Mouse (Mus musculus) common myeloid progenitor, adult 5-6 weeks (primary cell): ENCODE measurements around the gene Adamtsl3. TPM values are rescaled to one million over a fixed set of nuclear protein-coding genes. Genes with fewer than 3 reads are reported as not detected.

ENCODE experiments used
- ATAC-seq: replicated peaks from 2 replicates; pipeline ENCODE4 v1.8.0; 2016; ENCODE audit warnings: low read depth, mild to moderate bottlenecking, moderate TSS enrichment, inconsistent platforms; ENCODE audit not compliant: poor library complexity, severe bottlenecking
- total RNA-seq: library from RNA; stranded (forward); fragments of 200-1000, 187-1606 nt; gene quantifications from 2 replicates; pipeline ENCODE4 v1.2.3, GENCODE M21; 2017

The Adamtsl3 gene
- total RNA-seq, 1 experiment from 2014 or later = not detected

DNA sequence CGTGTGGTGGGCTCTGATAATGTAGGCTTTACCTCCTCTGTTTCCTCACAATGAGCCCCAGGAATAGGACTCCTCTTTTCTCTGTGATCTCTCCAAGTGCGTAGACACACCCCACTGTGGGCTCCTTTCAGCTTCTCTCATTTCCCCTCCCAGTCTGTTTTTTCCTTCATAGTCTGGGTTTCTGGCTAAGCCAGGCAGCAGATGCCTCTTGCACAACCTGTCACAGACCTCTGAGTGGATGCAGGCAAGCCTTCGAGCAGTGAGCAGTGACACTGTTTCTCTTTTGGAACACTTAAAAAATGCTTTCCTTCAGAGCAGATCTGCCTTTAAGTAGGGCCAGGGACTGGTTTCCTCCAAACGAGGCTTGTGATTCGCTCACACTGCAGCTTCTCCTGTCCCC is 24.2 kb downstream of the Adamtsl3 start:
- peak; percentile 73 for ATAC-seq

DNA sequence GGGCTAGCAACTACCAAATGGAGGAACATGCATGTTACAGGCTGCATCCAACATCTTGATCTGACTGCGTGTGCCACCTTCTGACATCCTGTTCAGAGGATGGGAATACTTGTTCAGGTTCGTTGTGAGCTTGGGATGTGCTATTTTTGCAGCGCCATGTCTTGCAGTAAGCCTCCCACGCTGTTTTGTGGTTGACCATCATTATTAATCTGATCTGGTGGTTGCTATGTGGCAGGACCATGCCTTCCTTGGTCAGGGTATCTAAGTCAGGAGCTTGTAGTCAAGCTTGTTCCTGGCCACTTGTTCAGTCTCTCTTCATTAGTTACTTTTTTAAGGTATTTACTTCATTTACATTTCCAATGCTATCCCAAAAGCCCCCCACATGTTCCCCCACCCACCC is 24.7 kb downstream of the Adamtsl3 start:
- ATAC-seq = peak; percentile 57

DNA sequence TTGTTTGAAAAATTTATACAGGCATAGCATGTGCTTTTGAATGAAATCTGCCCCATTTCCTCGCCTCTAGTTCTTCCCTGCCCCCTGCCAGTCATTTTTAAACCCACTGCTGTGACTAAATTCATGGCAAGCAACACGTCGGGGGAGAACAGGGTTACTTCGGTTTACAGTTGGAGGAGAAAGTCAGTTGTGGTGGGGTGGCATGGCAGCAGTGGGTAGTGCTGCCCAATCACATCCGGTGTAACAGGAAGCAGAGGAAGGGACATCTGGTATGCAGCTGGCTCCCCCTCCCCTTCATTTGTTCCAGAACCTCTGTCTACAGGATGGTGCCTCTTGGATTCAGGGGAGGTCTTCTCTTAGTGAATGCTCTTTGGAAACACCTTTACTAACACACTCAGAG is 25.6 kb downstream of the Adamtsl3 start:
- ATAC-seq = peak; percentile 65

DNA sequence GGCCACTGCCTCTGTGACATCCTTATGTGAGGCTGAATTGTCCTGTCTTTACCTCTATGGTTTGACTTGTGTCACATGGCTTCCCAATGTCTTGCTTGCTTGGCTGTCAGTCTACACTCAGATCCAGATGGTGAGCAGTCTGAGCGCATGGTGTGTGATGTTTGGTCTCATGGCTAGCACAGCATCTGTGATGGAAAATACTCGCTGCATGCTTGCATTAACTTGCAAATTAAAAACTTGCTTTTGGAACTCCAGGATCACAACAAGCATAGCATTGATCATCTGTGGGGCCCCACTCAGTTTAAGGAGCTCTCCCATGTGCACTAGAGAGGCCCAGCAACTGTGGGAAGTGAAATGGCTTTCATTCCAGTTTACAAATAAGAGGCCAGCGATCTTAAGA is 29.1 kb downstream of the Adamtsl3 start:
- ATAC-seq = no peak

DNA sequence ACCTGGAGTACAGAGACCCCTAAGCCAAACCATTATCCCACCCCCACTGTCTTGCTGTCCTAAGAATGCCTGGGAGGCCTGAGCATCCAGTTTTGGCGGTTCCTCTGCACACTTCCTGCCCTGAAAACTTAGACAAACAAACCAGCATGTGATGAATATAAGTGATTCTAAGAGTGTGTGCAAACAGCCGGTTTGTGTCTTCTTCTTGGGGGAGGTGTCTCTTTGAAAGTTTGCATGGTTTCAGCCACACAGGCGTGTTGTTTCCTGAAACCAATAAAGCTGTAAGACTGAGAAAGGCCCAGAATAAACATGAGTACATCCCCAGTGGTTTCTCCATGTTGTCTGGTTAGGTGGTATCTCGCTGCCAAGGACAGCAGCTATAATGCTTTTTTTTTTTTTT is 30.6 kb downstream of the Adamtsl3 start:
- ATAC-seq = no peak

DNA sequence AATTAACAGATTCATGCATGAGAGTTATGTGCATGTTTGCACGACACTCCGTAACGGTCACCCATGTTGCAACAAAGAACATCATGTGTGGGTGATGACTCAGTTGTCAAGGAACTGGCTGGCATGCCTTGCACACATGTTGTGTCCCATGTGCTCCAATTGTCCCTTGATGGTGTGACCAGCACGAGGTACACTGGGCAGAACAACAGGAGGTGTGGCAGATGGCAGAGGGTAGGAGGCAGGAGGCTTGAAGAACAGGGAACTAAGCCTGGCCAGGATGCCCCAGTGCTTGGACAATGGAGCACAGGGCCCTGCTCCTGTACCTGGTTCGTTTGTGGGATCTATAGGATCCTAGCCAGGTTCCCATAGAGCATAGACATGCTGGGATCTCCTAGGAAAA is 31.0 kb downstream of the Adamtsl3 start:
- no peak for ATAC-seq

DNA sequence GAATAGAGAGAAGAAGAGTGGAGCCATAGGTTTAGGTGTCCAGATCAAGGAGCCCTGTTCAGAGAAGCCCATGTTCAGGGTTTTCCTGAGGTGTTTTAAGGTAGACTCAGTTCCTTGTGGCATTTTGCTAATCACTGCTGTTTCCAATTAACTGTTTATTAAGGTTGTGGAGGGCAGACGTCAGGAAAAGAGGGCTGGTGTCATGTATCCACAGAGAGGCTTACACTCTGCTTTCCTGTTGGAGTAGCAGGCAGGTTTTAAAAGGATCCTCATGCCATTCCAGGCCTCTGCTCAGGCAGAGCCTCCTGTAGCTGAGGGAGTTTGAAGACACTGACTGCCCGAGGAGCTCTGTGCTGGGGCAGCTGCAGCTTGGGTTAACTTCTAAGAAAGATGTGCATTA is 32.6 kb downstream of the Adamtsl3 start:
- no peak for ATAC-seq

DNA sequence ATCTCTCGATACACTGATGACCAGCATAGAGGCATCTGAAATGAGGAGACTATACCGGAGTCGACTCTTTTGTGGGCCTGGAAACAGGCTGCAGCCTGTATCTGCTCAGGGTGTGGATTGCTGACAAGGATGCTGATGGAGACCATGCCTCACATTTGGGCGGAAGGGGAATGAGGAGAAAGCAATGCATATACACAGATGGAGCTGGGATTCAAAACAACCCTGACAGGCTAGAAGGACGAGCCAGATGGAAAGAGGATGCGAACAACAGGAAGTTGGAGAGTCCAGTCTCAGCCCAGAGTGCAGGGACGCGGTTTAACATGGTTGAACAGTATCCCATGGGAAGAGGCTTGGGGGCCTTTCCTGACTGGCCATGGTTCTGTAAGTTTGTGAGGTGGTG is 34.6 kb downstream of the Adamtsl3 start:
- ATAC-seq = no peak

DNA sequence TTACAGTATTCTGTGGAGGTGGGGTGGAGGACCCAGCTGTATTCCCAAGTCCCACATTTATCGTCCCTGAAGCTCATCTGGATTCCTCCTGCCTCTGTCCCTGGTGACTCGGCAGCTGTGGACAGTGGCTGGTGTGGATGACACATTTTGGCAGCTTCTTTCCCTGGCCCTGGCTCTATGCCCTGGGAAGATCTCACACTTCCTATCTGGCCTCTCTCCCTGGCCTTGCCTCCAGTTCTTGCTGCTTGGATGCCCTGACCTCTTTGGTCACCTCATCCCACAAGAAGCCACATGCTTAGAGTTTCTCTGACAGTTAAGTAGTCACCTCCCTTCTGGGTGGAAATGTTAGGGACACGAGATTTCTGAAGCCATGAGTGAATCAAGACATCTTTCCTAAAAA is 35.9 kb downstream of the Adamtsl3 start:
- no peak for ATAC-seq

DNA sequence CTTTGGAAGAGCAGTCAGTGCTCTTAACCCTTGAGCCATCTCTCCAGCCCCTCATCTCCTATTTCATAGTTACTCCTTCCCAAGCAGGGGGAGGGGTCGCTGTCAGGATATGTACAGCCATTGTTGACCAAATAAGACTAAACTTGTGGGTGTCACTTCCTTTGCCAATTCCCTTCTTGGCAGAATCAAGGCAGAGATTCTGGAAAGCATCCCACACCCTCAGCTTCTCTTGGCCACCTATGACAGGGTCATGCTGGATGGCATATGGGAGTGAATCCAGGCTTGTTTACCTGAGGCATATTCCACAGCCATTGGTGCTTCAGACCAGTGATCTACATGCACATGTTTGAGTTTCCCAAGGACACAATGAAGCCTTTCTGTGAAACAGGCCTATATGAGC is 42.8 kb downstream of the Adamtsl3 start:
- no peak for ATAC-seq

DNA sequence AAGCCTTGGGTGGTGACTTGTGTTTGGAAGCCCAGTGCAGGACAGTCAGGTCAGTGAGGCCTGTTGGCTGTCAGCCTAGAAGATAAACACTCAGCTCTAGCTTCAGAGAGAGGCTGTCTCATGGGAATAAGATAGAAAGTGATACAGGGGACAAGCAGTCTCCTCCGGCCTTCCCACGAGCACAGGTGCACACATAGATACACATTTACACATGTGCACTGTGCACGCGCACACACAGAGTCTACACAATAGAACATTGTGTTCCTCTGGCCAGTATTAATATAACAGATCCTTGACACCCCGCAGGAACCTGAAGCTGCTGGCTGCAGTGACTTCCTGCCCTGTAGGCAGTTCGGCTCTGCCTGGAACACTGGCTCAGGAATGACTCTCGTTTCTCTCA is 44.3 kb downstream of the Adamtsl3 start:
- ATAC-seq = no peak

DNA sequence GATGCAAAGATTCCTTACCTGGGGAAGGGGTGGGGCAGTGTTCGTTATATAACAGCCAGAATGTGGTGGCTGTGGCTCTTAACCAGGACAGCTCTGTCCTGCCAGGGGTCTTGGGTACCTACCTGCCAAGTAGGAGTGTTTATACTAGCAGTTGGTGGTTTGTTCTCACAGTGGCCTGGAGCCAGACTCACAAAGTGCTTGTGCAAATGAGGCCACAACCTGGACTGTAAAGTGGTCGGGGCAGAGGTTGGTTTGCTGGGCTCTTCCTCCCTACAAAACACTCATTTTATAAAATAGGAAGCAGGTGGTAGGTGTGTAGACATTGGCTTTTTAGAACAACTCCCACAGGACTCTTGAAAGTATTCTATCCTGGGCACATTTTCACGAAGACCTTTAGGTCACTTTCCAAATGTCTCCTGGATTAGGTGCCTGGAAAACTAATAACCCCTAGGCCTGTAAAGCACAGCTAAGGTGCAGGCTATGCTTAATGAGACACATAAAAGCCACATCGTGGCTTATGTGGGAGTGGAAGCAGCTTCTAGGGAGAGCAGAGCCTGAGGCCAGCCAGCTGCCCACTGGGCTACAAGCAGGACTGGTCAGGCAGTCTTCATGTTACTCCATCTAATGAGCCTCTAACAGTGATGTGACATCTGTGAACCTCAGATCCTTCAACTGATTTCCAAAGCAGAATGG is 47.5 kb downstream of the Adamtsl3 start:
- no peak for ATAC-seq

DNA sequence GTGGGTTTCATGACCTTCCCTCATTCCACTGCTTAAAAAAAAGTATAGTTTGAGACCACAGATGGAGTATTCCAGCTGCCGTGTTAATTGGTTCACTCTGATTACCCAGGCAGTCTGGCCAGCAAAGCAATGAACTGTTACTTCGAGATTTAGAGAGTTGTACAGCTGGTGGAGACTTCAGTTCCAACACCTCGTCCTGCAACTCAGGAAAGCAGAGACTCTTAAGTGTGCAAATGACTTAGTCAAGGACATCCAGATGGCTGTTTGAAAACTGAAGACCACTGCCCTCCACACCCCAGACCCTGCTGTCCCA is 48.0 kb downstream of the Adamtsl3 start:
- no peak for ATAC-seq

DNA sequence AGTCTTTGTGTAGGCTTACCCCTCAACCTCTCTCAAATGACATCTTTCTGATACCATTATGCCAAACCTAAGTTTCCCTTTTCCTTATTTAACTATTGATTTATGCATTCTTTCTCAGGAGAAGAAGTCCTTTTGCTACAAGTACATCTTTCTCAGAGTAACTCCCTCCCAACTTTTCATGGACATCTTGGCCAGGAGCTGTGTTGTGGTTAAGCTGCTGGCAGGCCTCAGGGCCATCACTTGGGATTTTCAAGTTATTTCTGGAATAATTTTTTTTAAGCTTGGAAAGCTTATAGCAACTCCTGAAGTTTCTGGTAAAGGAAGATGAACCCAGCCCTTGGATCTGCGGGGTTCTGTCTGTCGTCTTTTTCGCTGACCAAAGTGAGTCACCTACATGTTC is 51.6 kb downstream of the Adamtsl3 start:
- no peak for ATAC-seq

DNA sequence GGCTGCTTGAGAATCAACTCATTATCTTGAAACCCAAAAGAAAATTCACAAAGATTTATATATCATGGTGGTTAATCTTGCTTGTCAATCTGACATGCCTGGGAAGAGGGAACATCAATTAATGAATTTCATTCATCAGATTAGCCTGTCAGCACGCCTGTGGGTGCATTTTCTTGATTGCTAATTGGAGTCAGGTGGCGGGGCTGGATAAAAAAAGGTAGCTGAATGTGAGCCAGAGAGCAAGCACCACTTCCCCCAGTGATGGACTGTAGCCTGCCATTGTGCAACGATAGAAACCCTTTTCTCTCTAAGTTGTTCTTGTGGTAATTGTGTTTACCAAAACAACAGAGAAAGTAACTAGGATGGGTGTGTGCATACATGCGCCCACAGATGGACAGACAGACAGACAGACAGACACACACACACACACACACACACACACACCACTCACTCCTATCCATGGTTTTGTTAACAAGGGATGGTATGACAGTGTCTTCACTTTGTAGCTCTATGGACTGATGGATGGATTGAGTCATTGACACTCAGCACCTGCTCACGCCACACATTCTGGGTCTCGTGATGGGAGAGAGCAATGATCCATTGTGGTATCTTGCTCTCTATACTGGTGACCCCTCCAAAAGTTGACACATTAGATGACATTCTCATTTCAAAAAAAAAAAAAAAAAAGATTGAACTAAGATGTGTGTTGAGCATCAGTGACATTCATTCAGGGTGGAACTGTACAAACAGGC is 59.1 kb downstream of the Adamtsl3 start:
- no peak for ATAC-seq

DNA sequence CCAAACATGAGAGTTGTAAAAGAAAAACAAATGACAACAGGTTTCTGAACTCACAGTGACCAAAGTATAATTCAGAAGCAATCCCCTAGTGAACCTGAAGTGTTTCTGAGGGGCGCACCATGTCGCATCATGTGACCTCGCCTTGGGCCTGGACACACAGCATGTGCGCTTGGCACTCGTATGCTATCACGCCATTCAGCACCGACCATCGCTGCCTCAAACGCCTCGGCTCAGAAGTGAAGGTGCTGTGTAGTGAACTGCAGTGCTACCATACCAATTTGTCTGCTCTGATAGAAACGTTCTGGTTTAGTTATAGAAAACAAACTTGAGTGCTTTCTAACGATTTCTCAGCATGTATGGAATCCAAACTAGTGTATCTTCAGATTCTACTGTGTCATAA is 59.7 kb downstream of the Adamtsl3 start:
- ATAC-seq = no peak

DNA sequence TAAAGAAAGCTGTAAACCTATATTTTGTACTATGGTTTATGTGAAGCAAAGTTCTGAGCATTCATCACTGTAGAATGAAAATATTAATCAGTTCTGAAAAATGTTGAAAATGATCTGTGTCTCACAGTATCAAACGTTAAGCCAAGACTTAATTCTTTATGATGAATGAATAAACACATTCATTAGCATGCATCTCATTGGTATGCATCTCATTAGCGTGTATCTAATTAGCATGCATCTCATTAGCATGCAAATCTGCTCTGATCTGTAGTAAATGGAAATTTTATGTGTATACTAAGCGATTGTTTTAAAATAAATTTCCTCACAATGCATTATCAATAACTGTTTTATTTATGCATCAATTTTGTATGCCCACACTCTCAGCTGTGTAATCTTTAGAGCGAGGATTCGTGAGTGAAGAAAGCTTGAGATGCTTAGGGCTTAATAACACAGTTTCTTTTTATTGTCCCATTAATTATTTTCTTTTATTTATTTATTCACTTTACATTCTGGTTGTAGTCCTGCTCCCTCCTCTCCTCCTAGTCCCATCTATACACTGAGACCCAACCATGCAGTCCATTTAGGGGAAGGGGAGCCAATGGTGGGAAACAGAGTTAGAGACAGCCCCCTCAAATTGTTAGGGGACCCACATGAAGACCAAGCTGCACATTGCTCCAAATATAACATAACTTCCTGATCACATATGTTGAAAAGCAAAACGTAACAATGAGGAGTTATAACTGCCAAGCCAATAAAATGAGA is 60.4 kb downstream of the Adamtsl3 start:
- no peak for ATAC-seq

DNA sequence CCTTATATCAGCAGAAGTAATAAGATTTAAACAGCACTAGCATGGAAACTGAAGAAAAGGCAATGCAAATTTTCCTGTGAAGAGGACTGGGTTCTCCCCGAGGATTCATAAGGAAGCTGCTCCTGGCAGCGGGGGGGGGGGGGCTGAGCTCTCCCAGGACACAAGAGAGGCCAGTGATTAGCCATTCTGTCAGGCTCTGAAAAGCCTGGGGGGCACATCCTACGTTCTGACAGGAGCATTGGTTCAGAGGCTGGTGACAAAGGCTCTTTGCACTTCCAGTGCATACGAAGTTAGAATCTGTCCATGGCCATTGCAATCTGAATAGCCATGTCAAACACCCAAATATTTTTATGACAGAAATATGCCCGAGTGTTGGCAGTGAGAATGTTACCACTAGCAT is 61.4 kb downstream of the Adamtsl3 start:
- no peak for ATAC-seq

DNA sequence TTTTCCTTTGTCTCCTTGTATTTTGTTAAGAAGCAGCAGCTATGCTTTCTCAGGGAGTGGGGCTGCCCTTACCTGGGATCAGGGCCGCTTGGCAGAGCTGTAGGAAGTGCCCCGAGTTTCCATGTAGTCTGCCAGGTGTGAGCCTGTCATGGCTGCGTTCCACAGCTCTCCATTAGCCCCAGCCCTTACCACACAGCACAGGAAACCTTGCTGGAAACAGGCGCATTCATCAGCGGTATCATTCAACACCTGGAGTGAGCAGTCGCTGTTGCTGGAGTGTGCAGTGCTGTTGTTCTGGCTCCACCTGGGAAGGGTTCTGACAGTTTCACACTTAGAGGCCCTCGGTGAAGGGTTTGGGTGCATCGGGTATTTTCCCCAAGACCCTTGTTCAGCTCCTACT is 62.1 kb downstream of the Adamtsl3 start:
- ATAC-seq = no peak

DNA sequence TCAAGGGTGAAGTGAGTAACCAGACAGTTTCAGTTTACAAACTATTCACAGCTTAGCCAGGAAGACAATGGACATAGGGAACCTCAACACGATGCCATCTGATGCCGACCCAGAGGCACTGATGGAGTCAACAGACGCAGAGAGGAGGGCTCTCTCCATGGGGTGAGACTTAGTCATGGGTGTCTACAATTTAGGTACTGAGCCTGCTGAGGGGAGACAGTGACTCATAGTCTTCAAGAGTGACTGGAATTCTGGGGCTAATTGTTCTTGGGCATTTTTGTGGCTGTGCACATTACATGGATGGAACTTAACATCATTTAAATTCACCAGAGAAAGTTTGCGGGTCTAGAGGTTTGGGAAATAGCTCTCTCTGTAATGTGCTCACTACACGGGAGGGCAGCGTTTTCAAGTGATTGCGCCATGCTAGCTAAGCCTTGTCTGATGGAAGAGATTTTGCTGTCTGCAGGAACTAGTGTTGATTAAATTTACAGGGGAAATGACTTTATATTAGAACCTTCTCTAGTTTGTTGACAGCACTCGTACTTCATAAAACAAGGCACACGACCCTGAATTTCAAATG is 70.1 kb downstream of the Adamtsl3 start:
- no peak for ATAC-seq

DNA sequence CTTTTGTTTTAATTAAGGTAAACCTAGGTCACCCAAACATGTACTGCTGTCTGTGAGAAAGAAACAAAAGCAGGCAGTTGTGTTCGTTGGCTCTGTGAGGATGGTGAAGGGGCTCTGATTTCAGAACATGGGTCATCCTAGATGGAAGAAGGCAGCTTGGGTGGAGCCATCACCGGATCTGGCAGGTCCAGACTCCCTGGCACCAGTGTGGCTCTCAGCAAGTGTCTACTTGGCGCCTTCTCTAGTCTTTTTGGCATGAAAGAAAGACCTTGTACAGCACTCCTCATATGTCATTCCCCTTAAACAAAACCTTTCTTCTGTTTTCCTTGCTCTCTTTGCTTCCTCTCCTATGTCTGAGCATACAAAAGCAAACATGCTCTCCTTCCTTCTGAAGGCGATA is 75.5 kb downstream of the Adamtsl3 start:
- no peak for ATAC-seq
